Mouse (Mus musculus) forebrain, embryonic 14.5 days (tissue): ENCODE measurements around the gene Ccna1. TPM values are rescaled to one million over a fixed set of nuclear protein-coding genes. Genes with fewer than 3 reads are reported as not detected.
A peak's percentile ranks its signal among the peaks of the same experiment; 100 is the strongest.

ENCODE experiments used
- ATAC-seq: fragments of 200-750 bp; cut with Nextera tagmentation; 2 replicates; pipeline ENCODE4 v1.8.0; 2017; ENCODE audit warnings: mild to moderate bottlenecking, moderate library complexity
- DNase-seq: peaks from one replicate; pipeline ENCODE4 v3.0.0-alpha.2; 2015; ENCODE audit warnings: low spot score
- H3K27ac ChIP-seq: fragments of 300-500 bp; sonication (generic); 2 replicates; pipeline ENCODE4 v1.5.1; 2014; ENCODE audit warnings: low read depth, mild to moderate bottlenecking, control low read depth, low read length, moderate library complexity
- H3K27me3 ChIP-seq: fragments of 300-500 bp; sonication (generic); replicated peaks from 2 replicates; pipeline ENCODE4 v1.6.1; 2014; ENCODE audit warnings: low read length, control low read depth, mixed read lengths; ENCODE audit not compliant: control insufficient read depth, insufficient read depth
- H3K36me3 ChIP-seq: fragments of 300-500 bp; sonication (generic); 2 replicates; pipeline ENCODE4 v1.6.1; 2014; ENCODE audit warnings: low read length, control low read depth; ENCODE audit not compliant: control insufficient read depth, insufficient read depth
- H3K4me1 ChIP-seq: fragments of 300-500 bp; sonication (generic); 2 replicates; pipeline ENCODE4 v1.6.1; 2014; ENCODE audit warnings: antibody characterized with exemption, low read length, control low read depth; ENCODE audit not compliant: control insufficient read depth, insufficient read depth
- H3K4me2 ChIP-seq: fragments of 300-500 bp; sonication (generic); 2 replicates; pipeline ENCODE4 v1.6.1; 2014; ENCODE audit warnings: mild to moderate bottlenecking, control low read depth, low read length
- H3K4me3 ChIP-seq: fragments of 300-500 bp; sonication (generic); 2 replicates; pipeline ENCODE4 v1.5.1; 2014; ENCODE audit warnings: low read depth, low read length, control low read depth
- H3K9ac ChIP-seq: fragments of 300-500 bp; sonication (generic); 2 replicates; pipeline ENCODE4 v1.6.1; 2014; ENCODE audit warnings: mild to moderate bottlenecking, low read length, control low read depth, moderate library complexity
- H3K9me3 ChIP-seq: fragments of 300-500 bp; sonication (generic); replicated peaks from 2 replicates; pipeline ENCODE4 v1.6.1; 2016; ENCODE audit warnings: low read length, control low read depth, mixed read lengths; ENCODE audit not compliant: control insufficient read depth
- WGBS: fragments of 180-500 bp; shearing (Covaris S2); extraction: QIAGEN DNeasy Blood & Tissue Kit; methylation state at CpG from one replicate; pipeline ENCODE4 v1.1.7; 2014; 5-methylcytosine and 5-hydroxymethylcytosine counted together
- polyA plus RNA-seq: library from polyadenylated mRNA; unstranded; fragments of >200 nt; fragmentation: Nextera tagmentation; extraction: Ambion mirVana; gene quantifications from 2 replicates; pipeline ENCODE4 v1.2.1, GENCODE M21; 2014

Ccna1 gene
- polyA plus RNA-seq, 1 experiment from 2014 or later, result 3.4 TPM

DNA sequence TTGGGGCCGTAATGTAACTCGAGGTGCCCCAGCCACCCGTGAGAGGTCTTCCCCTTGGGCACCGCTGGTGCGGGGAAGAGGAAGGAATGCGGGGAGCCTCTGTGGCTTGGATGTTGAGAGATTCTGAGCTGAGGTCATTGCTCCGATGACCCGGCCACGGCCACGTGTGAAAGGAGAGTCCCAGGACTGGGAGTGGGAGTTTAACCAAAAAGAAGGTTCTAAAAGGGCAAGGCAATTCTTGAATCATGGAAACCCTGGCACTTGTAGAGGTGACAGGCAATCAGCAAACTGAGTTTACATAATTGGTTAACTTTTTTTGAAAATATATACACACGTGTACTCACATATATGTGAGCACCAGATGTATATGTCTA is 433 bp upstream of the Ccna1 start:
- no peaks in the 10 kb centered on the region for H3K36me3 ChIP-seq
- H3K4me3 ChIP-seq, result peak overlapping the region; percentile 58
- 9% methylated on average over 11 of the region's 11 CpGs for WGBS
- H3K27me3 ChIP-seq, result 0 out of 2 replicates have a peak, but pooled peaks cover 4% of the 10 kb centered on the region
- H3K4me1 ChIP-seq, result peaks cover 10% of the 10 kb centered on the region; the same call in 1 of the 2 replicates
- DNase-seq (no peak), ATAC-seq (no peak)
- H3K9ac ChIP-seq, result peak overlapping the region; percentile 68
- H3K27ac ChIP-seq, result no peak overlapping the region
- no peaks in the 10 kb centered on the region for H3K9me3 ChIP-seq
- peak overlapping the region; percentile 99 for H3K4me2 ChIP-seq

DNA sequence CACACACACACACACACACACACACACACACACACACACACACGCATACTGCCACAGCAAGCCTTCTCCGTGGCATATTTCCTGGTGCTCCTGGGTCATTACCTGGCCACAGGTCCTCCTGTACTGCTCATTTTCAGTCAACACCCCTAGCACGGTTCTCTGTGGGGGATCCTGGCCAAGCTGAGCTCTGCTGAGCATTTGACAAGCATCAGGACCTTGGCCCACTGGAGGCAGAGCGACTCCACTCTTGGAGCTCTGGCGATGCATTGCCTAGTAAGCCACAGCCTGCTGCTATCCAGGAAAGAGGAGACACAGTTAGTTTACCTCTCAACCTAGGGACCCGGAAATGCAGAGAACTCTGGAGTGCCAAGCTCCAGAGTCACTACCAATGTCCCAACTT is 1.1 kb downstream of the Ccna1 start:
- H3K4me3 ChIP-seq, result 0 out of 2 replicates have a peak overlapping the region, but pooled peaks have one; percentile 58

DNA sequence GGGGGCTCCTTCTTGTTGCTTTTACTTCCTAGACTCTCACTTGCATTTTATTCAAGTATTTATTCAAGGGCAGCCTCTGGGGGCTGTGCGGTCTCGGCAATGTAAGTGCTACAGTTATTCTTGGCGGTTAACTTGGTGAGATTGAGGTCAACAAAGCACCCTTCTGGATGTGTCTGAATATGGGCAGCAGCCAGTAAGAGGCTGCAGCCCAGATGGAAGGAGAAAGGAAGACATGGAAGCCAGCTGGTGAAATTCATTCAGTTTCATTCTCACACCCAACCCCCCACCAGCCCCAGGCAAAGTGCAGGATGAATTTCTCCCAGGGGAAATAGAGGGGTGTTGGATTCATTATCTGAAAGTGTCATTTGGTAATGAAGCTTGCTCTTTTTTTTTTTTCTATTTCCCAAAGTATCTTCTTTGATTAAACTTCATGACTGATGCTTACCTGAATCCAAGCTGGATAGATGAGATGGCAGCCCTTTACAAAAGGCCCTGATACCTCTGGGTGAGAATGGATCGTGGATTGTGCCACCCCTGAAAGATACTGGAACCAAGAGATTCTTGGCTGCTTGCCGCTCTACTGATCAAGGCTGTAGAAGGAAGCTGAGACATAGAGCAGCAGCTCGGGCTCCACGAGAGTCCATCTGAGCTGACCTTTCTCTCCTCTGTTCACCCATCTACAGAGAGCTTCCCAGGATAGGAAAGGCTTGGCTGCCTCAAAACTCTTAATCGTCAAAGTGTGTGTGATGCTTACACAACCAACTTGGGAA is 10.5 kb downstream of the Ccna1 start:
- Histone ChIP-seq H3K9ac (no peak overlapping the region), H3K4me3 (no peak overlapping the region), H3K9me3 (no peaks in the 10 kb centered on the region), H3K27me3 (no peaks in the 10 kb centered on the region), H3K4me1 (no peaks in the 10 kb centered on the region), H3K36me3 (no peaks in the 10 kb centered on the region), H3K27ac (peak overlapping the region; percentile 2; the same call in 1 of the 2 replicates), H3K4me2 (no peak overlapping the region)
- DNase-seq, result peak; percentile 82
- WGBS, result 61% methylated on average over 8 of the region's 8 CpGs
- peak; percentile 78 for ATAC-seq

More for the DNA sequence above, 1.1 kb downstream of the Ccna1 start:
- H3K9me3 ChIP-seq, result no peaks in the 10 kb centered on the region
- H3K9ac ChIP-seq, result peak overlapping the region; percentile 68; the same call in 1 of the 2 replicates
- H3K27me3 ChIP-seq, result 0 out of 2 replicates have a peak, but pooled peaks cover 4% of the 10 kb centered on the region
- no peaks in the 10 kb centered on the region for H3K36me3 ChIP-seq
- DNase-seq (no peak), ATAC-seq (no peak; the same call in 1 of the 2 replicates)
- WGBS, result 50% methylated on average over 6 of the region's 6 CpGs
- H3K27ac ChIP-seq, result no peak overlapping the region
- H3K4me1 ChIP-seq, result peaks cover 10% of the 10 kb centered on the region; the same call in 1 of the 2 replicates
- peak overlapping the region; percentile 99 for H3K4me2 ChIP-seq

DNA sequence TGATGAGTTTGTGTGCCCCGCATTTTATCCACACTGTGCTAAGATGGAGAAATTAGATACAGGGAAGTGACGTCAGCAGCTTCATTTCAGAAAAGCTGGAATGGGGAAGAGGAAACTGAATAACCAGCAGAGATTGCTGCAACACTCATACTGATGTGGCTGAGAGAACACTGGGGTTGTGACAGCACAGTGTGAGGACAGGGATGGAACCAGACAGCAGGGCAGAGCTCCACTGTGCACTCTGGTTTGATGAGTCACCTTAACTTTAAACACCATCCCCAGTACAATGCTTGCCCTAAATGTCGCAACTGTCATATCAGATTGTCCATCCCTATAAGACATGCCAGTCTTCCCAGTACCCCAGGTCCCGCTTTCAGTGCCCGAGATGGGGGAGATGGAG is 17.7 kb downstream of the Ccna1 start:
- 91% methylated on average over 5 of the region's 5 CpGs for WGBS
- H3K9me3 ChIP-seq, result no peaks in the 10 kb centered on the region
- no peaks in the 10 kb centered on the region for H3K36me3 ChIP-seq
- no peak overlapping the region for H3K4me3 ChIP-seq
- H3K27me3 ChIP-seq, result no peaks in the 10 kb centered on the region
- H3K27ac ChIP-seq, result no peak overlapping the region
- H3K4me1 ChIP-seq, result no peaks in the 10 kb centered on the region
- no peak for DNase-seq
- H3K4me2 ChIP-seq, result no peak overlapping the region
- no peak overlapping the region for H3K9ac ChIP-seq
- no peak for ATAC-seq

DNA sequence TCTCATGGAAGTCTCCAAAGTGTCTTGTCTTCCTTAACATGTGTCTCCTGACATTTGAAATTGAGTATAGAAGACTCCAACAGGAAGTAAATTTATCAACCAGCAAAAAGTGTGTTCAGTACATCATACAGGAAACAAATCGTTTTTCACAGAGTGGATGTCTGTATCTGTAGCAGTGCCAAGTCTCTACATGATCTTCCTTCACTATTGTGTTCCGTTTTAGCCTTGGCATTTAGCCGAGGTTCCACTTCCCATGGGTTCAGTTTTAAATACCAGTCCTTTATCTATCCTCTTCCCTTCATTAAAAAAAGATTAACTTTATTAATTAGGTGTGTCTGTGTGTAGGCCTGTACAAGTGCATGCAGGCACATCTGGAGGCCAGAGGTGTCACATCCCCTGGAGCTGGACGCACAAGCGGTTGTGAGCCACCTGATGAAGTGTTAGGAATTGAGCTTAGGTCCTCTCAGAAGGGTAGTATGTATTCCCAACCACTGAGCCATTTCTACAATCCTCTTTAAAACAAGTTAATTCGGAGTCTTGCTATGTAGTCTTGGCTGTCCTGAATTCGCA is 27.9 kb downstream of the Ccna1 start:
- DNase-seq (no peak), ATAC-seq (no peak)
- no peak overlapping the region for H3K4me3 ChIP-seq
- H3K27me3 ChIP-seq, result no peaks in the 10 kb centered on the region
- no peaks in the 10 kb centered on the region for H3K9me3 ChIP-seq
- H3K27ac ChIP-seq, result no peak overlapping the region
- WGBS, result 66% methylated on average over 7 of the region's 7 CpGs
- no peak overlapping the region for H3K4me2 ChIP-seq
- no peak overlapping the region for H3K9ac ChIP-seq
- H3K36me3 ChIP-seq, result no peaks in the 10 kb centered on the region
- 0 out of 2 replicates have a peak, but pooled peaks cover 6% of the 10 kb centered on the region for H3K4me1 ChIP-seq

DNA sequence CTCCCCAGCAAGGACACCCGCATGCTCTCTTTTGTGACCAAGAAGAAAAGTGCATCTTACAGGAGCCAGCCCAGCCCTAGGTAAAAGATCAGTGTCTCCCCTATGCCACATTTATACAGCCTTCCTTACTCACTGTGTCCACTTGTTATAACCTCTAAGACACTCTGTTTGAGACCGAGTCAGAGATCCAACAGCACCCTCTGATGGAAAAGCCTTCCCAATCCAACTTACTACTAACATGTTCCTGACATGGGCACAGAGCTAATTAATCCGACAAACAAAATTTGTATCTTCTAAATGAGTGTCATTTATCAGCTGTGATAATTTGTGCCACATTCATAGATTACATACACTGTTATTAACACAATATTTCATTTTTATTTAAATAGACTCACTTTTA is 29.8 kb downstream of the Ccna1 start:
- Histone ChIP-seq H3K4me3 (no peak overlapping the region), H3K9ac (no peak overlapping the region), H3K27me3 (no peaks in the 10 kb centered on the region), H3K4me2 (no peak overlapping the region), H3K36me3 (no peaks in the 10 kb centered on the region), H3K4me1 (0 out of 2 replicates have a peak, but pooled peaks cover 6% of the 10 kb centered on the region), H3K9me3 (no peaks in the 10 kb centered on the region), H3K27ac (no peak overlapping the region)
- ATAC-seq, result no peak
- 70% methylated on average over 3 of the region's 3 CpGs for WGBS
- no peak for DNase-seq

DNA sequence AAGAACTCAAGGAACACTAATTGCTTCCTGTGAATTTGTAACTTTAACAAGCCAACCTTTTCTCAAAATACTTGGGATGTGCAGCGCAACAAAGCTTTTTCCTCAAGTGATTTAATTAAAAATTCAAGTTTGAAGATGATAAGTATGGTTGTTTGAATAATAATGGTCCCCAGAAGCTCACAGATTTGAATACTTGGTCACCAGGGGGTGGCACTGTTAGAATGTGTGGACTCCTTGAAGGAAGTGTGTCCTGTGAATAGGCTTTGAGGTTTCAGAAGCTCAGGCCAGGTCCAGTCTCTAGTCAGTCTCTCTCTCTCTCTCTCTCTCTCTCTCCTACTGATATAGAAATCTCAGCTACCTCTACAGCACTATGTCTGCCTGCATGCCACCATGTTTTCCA is 32.0 kb downstream of the Ccna1 start:
- ATAC-seq, result no peak
- no peak for DNase-seq
- Histone ChIP-seq H3K36me3 (no peaks in the 10 kb centered on the region), H3K4me2 (no peak overlapping the region), H3K4me3 (no peak overlapping the region), H3K4me1 (0 out of 2 replicates have a peak, but pooled peaks cover 6% of the 10 kb centered on the region), H3K27ac (no peak overlapping the region), H3K9ac (no peak overlapping the region), H3K27me3 (no peaks in the 10 kb centered on the region), H3K9me3 (no peaks in the 10 kb centered on the region)
- WGBS, result 91% methylated on average over 1 of the region's 1 CpGs

DNA sequence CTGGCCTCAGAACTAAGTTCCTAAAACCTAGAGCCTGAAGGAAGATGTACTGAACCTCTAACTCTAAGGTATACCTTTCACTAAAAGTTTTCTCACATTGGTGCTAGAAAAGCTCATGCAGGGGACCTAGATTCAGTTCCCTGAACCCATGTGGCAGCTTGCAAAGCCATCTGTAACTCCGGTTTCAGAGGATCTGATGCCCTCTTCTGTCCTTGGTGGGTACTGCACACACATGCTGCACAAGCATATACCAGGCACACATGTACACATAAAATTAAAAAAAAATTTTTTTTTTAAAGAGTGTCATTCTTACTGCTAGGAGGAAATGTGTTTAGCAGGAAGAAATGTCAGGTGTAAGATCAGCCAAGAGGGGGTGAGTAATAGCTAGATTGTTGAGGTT is 33.1 kb downstream of the Ccna1 start:
- Histone ChIP-seq H3K27me3 (no peaks in the 10 kb centered on the region), H3K9ac (no peak overlapping the region), H3K4me2 (no peak overlapping the region), H3K4me1 (0 out of 2 replicates have a peak, but pooled peaks cover under 1% of the 10 kb centered on the region), H3K36me3 (no peaks in the 10 kb centered on the region), H3K4me3 (no peak overlapping the region), H3K9me3 (no peaks in the 10 kb centered on the region), H3K27ac (no peak overlapping the region)
- ATAC-seq, result no peak
- 85% methylated on average over 1 of the region's 1 CpGs for WGBS
- DNase-seq, result no peak

DNA sequence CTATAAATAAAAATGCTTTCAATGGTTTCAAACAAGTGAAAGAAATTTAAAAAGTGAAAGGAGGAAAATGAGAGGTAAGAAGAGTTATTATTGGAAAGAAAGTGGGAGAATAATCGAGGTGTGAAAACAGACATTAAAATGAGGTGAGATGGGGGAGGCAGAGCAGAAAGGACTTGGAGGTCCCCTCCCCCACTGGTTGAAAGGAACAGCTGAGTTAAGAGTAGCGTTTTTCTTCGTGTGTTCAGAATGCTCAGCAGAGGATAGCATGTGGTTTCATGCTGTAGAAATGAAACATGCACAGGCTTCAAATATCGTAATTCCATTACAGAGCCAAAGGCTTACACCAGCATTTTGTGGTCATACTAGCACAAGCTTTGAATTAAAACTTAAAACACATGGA is 42.8 kb downstream of the Ccna1 start:
- no peak overlapping the region for H3K27ac ChIP-seq
- DNase-seq, result no peak
- H3K27me3 ChIP-seq, result no peaks in the 10 kb centered on the region
- 66% methylated on average over 4 of the region's 4 CpGs for WGBS
- no peak overlapping the region for H3K9ac ChIP-seq
- H3K4me1 ChIP-seq, result no peaks in the 10 kb centered on the region
- H3K36me3 ChIP-seq, result no peaks in the 10 kb centered on the region
- ATAC-seq, result no peak
- H3K4me2 ChIP-seq, result no peak overlapping the region
- no peak overlapping the region for H3K4me3 ChIP-seq
- H3K9me3 ChIP-seq, result no peaks in the 10 kb centered on the region
